Mouse (Mus musculus) large intestine, adult 2 months (tissue): ENCODE measurements around the gene Eaf1. TPM values are rescaled to one million over a fixed set of nuclear protein-coding genes. Genes with fewer than 3 reads are reported as not detected.
"Not testable (repeated sequence)": the region's sequence is repeated elsewhere in the genome, so short reads cannot be mapped to it uniquely, and the experiment has no call there.

Experiments used
- DNase-seq: peaks from one replicate; pipeline ENCODE4 v3.0.0-alpha.2; 2012; ENCODE audit warnings: low read depth, low spot score
- WGBS: fragments of 180-500 bp; shearing (Covaris S2); methylation state at CpG from one replicate; pipeline ENCODE4 v1.1.7; 2018; 5-methylcytosine and 5-hydroxymethylcytosine counted together
- polyA plus RNA-seq: library from polyadenylated mRNA; depleted of rRNA; stranded (reverse); fragments of >200 nt; gene quantifications from 2 replicates; pipeline ENCODE4 v1.2.3, GENCODE M21; 2012; rRNA removed

Eaf1 gene
- polyA plus RNA-seq = 15.9 and 29.4 TPM in 2 replicates

DNA sequence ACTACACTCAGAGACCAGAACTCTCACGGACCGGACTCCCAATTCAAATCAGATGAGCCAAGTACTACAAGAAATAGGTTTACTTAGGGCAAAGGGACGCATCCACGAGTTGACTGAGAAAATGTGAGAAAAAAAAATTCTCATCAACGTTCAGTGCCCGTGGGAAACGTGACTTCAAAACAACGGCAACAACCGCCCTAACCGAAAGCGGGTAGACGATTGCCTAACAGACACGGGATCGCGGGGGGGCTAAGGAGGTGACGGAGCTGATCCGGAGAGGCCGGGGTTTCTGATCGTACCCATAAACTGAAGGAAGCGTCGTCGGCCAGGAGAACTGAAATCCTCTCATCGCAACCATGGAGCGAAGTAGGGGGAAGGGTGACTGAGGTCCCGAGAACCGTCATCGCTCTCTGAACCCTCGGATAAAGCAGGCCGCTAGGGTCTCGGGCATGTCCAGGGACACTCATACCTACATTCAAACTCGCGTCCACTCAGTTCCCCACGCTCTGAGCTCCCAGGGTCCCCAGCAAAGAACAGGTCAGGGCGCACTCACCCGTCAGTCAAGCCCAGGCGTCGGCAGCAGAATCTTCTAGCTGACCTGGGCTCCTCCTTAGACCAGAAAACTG, at the start of gene Eaf1:
Eaf1 (plus strand) TSS at position 51 of the 626 bp plus-strand sequence.
- under 1% methylated on average over 37 of the region's 37 CpGs for WGBS
- no peak for DNase-seq

DNA sequence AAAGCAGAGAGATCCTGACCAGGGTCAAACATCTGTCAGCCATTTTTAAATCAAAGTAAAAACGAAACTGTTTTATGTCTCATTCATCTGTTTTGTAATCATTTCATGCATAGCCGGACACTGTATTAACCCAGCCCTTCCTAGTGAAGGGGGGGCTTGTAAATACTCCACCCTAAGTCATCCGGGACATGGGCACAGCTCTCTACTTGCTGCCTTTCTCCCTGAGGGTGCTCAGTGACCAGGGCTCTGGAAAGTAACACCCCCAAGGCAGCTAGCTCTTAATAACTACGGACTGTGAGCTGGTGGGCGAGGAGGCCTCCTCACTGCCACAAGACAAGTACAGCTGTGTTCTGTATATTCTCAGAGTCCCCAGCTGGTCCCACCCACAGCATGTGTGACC, 45.2 kb upstream of the Eaf1 start:
- WGBS = 45% methylated on average over 5 of the region's 5 CpGs

DNA sequence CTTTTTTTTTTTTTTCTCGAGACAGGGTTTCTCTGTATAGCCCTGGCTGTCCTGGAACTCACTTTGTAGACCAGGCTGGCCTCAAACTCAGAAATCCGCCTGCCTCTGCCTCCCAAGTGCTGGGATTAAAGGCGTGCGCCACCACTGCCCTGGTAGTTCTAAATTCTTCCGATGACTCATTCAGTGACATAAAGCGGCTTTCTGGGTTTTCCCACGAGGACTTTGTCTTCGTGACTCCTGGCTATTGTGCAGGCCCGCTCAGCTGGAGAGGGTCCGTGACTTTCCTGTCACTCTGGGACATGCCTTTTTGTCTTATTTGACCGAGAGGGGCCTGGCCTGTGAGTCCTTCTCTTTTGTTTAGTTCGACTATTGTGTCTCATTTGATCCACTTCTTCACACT, 40.3 kb upstream of the Eaf1 start:
- not testable (repeated sequence) for DNase-seq
- 80% methylated on average over 12 of the region's 12 CpGs for WGBS

More for the DNA sequence above, 45.2 kb upstream of the Eaf1 start:
- no peak for DNase-seq

DNA sequence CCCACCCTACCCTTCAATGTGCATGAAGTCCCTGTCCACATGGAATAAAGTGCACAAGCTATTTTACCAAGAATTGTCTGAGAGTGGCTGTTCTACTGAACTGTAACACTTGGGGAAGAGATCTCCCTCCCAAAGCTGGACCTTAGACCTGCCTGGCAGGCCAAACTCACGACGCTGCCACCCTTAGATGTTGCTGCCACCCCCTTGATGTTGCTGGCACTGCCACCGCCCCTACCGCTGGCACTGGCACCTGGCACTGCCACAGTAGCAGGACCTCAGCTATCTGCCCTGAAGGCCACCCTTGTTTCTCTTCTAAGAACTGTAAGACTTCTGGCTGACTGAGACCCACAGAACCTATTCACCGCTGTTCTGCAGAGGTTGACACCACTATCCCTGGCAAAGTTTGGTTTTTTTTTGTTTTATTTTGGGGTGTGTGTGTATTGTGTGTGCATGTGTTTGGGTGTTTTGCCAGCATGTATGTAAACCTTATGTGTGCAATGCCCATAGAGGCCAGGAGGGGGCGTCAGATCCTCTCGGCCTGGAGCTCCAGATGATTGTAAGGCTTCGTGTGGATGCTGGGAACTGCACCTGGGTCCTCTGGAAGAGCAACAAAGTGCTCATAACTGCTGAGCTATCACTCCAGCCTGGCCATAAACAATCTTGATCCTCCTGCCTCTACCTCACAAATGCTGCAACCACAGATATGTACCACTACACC, 39.2 kb upstream of the Eaf1 start:
- DNase-seq = no peak
- 87% methylated on average over 8 of the region's 8 CpGs for WGBS

DNA sequence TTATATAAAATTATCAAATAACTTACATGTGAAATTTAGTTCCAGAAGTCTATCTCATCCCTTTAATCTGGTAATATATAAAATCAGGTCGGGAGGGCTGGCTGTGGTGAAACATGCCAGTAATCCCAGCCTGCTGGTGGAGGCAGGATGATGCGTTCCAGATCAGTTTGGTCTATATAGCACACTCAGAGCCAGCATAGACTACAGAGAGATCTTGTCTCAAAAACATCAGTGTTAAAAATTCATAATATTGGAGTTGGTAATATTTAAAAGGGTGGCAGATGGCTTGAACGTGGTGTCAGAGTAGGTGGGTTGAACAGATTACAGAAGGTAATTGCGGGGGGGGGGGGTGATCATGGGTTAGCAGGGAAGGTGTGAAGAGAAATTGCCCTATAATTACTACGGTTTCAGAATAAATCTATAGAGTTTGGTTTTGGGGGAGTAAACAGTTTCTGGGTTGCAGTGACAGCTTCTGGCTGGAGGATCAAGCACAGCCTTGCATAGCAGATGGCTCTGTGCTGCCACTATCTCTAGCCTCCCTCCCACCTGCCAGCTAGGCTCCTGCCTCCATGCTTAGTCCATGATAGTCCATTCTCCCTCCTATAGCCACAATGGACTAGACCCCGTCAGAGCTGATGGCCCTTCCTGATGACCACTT, 38.0 kb upstream of the Eaf1 start:
- WGBS = 76% methylated on average over 6 of the region's 6 CpGs
- no peak for DNase-seq

DNA sequence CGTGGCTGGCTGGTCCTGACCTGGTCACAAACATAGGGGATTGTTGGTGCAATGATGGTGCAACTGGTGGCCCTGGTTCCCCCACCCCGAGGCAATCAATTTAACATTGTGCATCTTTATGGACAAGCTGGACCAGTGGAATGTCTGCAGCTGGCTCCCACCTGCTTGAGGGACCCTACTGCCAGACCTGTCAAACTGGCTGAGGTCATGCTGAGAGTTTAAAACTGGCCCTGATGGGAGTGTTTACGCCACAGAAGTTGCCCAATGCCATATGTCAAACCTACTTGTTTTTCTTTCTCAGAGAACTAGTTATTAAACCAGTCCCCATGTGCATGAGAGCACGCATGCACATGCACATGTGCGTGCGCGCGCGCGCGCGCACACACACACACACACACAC, 36.2 kb upstream of the Eaf1 start:
- no peak for DNase-seq
- WGBS = 82% methylated on average over 12 of the region's 12 CpGs

DNA sequence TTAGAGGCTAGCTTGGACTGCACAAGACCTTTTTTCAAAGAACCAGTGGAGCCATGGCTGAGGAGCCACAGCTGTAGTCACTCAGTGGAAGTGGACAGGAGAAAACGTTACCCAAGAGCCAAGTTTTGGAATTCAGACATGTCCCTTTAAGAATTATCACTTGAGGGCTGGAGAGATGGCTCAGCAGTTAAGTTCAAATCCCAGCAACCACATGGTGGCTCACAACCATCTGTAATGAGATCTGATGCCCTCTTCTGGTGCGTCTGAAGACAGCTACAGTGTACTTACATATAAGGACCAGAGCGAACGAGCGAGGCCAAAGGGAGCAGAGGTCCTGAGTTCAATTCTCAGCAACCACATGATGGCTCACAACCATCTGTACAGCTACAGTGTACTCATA, 32.0 kb upstream of the Eaf1 start:
- DNase-seq = not testable (repeated sequence)
- WGBS = 77% methylated on average over 5 of the region's 5 CpGs

DNA sequence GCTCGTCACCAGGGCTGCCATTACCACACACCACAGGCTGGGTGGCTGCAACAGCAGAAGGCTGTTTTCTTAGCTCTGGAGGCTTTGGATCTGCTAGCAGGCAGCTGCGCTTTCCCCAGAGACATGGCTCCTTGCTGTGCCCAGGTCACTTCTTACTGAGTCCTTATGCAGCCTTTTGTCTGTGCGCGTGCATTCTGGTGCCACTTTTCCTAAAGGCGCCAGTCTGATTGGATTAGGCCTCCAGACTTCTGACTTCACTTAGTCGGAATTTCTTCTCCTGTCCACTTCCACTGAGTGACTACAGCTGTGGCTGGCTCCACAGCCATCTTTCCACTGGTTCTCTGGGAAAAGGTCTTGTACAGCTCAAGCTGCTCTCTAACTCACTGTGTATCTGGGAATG, 31.3 kb upstream of the Eaf1 start:
- WGBS = 79% methylated on average over 6 of the region's 6 CpGs
- DNase-seq = no peak

DNA sequence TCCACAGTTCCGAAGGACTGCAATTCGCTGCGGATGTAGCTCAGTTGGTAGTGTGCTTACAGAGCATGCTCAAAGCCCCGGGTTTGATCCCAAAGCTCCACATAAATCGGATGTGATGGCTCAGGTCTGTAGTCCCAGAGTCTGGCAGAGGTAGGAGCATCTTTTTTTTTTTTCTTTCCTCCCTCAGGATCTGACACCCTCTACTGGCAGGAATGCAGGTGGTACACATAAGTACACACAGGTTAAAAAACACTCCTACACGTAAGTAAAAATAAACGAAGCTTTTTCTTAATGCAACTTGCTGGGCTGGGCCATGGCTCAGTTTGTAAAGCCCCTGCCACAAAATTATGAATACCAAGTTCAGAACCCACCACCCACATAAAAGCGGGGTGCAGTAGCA, 30.0 kb upstream of the Eaf1 start:
- no peak for DNase-seq

DNA sequence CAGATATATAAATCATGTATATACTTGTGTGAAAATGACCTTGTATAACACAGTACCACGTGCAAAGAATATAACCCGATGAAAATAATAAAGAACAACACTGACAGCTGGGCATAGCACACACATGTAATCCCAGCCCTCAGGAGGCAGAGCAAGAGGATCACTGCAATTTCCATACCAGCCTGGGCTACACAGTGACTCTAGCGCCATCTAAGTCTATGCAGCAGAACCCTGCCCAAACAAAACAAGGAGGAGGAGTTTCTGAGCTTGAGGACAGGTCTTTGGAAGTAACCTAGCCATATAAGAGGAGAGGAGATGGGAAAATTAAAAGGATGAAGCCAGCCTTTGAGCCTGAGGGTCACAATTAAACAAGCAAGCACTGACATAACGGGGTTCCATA, 24.5 kb upstream of the Eaf1 start:
- WGBS = 61% methylated on average over 4 of the region's 4 CpGs
- DNase-seq = no peak

More for the DNA sequence above, 30.0 kb upstream of the Eaf1 start:
- 56% methylated on average over 8 of the region's 8 CpGs for WGBS

DNA sequence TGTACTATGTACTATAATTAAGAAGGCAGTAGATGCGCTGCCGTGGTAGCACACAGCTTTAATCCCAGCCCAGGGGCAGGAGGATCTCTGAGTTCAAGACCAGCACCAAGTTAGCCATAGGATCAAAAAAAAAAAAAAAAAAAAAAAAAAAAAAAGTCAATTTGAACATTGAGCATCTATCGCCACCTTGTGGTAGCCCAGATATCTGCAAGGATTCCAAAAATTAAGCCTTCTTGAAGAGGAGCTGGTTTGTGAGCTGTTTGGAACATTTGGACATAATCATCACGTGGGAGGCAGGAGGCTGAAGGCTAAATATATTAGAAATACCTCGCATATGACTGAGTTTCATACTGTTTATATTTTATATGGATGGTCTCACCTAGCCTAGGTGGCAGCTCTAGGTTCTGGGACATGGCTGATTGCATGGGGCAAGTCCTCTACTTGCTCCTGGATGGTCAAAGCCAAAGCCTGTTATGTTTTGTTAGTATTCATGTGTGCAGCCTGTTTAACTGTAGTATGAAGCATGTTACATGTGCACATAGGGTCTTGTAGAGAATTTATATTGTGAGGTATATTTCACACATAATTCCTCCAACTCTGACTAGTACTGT, 21.6 kb upstream of the Eaf1 start:
- WGBS = 4% methylated on average over 5 of the region's 5 CpGs
- no peak for DNase-seq

DNA sequence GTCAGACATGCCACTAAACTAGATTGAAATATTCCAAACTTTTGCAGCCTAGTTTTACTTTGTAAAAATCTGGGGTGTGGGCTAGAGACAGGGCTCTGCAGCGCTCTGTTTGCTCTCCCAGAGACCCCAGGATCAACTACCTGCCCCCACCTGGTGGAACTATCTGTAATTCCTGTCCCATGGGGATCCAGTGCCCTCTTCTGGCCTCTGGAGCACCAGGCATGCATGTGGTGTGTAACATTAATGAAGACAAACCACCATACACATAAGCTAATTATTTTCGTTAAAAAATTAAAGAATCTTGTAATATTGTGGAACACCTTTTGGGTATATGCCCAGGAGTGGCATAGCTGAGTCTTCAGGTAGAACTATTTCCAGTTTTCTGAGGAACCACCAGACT, 20.9 kb upstream of the Eaf1 start:
- DNase-seq = no peak
- 85% methylated on average over 2 of the region's 2 CpGs for WGBS

DNA sequence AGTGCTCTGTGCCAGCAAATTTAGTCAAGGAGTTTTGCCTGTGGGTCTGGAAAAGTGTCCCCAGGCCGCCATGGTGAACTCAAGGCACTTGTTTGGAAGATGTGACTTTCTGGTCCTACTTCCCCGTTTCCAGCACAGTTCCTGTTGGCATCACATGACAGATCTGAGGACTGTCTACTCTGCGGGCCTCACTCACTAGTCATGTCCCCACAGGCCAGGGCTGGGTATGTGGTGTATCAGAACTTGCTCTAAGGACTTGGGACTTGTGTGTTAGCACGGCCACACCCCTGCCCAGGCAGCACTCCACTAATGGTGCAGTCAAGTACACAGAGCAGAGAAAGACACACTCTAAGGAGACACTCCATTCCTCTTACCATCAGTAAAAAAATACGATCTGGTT, 11.8 kb upstream of the Eaf1 start:
- WGBS = 80% methylated on average over 5 of the region's 5 CpGs
- no peak for DNase-seq

DNA sequence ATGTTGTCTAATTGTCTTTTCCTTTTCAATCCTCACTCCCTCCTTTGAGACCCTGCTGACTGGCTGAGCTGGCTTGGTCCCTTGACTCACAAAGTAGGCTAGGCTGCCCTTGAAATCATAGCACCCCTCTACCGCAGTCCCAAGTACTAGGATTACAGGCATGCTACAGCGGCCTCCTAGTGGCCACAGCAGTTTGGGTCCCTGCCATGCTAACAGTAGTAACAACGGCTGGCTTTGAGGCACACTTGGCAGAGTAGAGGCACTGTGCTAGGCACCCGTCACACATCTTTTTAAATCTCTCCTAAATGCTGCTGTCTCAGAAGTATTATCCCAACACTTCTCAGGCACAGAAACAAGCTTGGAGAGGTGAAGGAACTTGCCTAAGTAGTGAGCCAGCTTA, 7.7 kb upstream of the Eaf1 start:
- 70% methylated on average over 4 of the region's 4 CpGs for WGBS
- no peak for DNase-seq

DNA sequence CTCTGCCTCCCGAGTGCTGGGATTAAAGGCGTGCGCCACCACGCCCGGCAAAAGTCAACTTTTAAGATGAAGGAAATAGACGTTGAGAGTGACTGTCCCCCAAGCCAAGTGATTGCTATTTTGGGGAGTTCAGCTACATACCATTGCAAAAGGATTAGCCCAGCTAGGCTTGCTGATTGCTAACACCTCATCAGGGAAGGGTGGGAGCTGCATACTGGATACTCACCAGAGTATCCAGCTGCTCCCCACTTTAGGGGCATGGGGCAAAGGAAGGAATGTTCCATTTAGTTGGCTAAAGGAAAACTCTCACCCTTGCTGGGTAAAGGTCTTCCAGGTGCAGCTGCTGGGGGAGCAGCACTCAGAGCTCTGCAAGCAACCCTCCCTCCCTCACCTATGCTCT, 6.1 kb upstream of the Eaf1 start:
- DNase-seq = no peak
- WGBS = 85% methylated on average over 6 of the region's 6 CpGs

DNA sequence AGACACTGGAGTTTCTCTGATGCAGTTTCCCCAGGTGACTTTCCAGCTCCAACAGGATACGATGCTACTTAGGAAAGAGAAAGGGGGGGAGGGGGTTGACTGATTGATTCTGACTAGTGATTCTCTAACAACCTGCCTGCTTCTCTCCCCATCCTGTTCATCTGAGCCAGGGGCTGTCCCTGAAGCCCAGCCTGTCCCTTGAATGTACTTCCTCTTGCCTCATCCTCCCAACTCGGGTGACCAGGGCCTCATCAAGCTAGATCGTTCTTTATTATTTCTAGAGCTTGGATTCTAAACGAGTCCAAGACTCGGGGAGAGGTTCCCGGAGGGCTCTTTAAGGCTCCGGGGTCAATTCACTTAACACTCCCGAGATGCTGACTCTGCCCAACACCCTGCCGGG, 298 bp upstream of the Eaf1 start:
- DNase-seq = no peak
- 7% methylated on average over 9 of the region's 9 CpGs for WGBS

DNA sequence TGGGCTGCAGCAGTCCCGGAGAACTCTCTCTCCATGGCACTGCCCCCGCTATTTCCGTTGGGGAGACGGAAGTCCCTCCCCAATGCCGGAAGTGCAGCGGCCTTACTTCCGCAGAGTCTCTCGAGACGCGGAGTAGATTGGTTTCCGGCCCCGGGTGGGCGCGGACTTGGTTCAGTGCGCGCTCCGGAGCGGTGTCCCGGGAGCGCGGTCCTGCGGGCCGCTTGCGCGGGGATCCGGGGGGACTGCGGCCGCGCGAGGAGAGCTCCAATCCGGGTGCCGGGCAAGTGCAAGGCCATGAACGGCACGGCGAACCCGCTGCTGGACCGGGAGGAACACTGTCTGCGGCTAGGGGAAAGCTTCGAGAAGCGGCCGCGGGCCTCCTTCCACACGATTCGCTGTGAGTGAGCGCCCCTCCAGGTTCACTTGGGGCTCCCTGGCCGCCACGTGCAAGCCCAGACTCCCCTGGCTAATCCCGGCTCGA, 816 bp downstream of the Eaf1 start, which contains the start of gene Mettl6:
Mettl6 (minus strand) TSS at position 66 of the 481 bp plus-strand sequence.
- peak; percentile 88 for DNase-seq
- WGBS = under 1% methylated on average over 49 of the region's 49 CpGs

DNA sequence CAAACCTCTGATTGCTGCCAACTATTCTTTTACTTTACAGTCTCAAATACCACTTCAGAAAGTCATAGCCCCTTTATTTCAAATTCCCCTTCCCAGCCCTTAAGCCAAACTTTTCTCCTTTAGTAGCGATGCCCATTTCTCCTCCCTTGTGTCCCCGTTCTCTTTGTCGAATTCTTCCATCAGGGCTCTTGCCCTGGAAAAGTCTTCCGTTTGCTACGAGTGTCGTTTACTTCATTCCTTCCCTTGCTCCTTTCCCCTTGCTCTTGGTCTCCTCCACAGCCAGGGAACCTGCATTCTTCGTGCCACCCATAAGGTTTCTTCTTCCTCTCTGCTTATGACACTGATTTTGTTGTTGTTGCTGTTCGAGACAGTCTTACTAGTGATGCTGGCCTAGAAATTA, 1.3 kb downstream of the Eaf1 start:
- 0% methylated on average over 8 of the region's 8 CpGs for WGBS
- DNase-seq = no peak

DNA sequence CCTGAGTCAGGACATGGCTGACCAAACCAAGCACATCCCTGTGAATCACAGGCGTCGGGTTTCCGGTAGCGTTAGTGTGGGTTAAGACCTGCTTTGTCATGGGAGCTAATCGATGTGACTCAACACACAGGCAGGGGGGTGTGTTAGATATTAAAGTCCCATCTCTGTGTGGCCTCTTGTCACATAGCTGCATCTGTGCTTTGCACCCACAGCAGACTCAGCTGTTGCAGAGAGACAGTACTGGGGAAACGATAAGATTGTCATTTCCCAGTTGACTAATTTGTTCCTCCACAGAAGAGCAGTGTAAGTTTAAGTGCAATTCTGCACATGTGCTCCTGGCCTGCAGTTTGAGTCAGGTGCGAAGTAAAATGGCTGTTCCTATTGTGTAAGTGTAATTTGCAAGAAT, 2.0 kb downstream of the Eaf1 start:
- 14% methylated on average over 7 of the region's 7 CpGs for WGBS
- no peak for DNase-seq

DNA sequence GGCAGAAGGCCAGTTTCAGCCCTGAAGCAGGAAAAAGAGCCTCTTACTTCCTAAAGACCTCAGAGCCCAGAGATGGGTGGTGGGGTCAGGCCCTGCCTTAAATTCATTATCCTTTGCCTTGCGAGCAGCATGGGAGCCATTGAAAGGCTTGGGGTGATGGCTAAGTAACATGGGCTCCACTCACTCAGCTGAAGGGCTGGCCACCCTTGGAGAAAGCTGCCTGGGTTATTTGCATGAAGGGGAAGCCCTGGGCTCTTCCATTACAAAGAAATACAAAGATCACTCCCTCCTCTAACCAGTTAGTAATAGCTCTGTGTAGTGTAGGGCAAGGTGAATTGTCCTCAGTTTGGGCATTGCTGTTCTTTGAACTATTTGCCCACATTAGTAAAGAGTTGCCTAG, 5.3 kb downstream of the Eaf1 start:
- no peak for DNase-seq
- 88% methylated on average over 1 of the region's 1 CpGs for WGBS
